Mouse (Mus musculus) thymus, adult 2 months (tissue): ENCODE data around the gene Capn1.

Experiments
- CTCF ChIP-seq: fragments of 200-500 bp; IDR thresholded peaks from 2 replicates; pipeline ENCODE4 v1.5.1; 2012; ENCODE audit warnings: mild to moderate bottlenecking, control low read depth, low read length, moderate library complexity, borderline replicate concordance; ENCODE audit not compliant: control insufficient read depth, poor library complexity, insufficient read depth; ENCODE audit errors: extremely low read depth
- POLR2A ChIP-seq: fragments of 200-500 bp; IDR thresholded peaks from 2 replicates; pipeline ENCODE4 v1.6.1; 2012; ENCODE audit warnings: mild to moderate bottlenecking, low read length, control low read depth, moderate library complexity; ENCODE audit not compliant: control insufficient read depth, poor library complexity, insufficient read depth; ENCODE audit errors: extremely low read depth

- no peak for TF ChIP-seq CTCF
- TF ChIP-seq POLR2A = no peak
Observed at GRCm38 (mm10) chr19:5989585-5989984, 26.1 kb downstream of the Capn1 start.
